Mouse (Mus musculus) hindbrain, embryonic 11.5 days (tissue): ENCODE results near the gene Cdh13. TPM values are rescaled to one million over a fixed set of nuclear protein-coding genes. Genes with fewer than 3 reads are reported as not detected.
A peak's percentile ranks its signal among the peaks of the same experiment; 100 is the strongest.

Source experiments
- ATAC-seq: fragments of 200-750 bp; cut with Nextera tagmentation; 2 replicates; pipeline ENCODE4 v1.8.0; 2017; ENCODE audit warnings: mild to moderate bottlenecking, moderate TSS enrichment, moderate library complexity; ENCODE audit not compliant: low FRiP score
- DNase-seq: peaks from one replicate; pipeline ENCODE4 v3.0.0-alpha.2; 2015; ENCODE audit warnings: low spot score
- H3K27ac ChIP-seq: fragments of 300-500 bp; sonication (generic); 2 replicates; pipeline ENCODE4 v1.5.1; 2014; ENCODE audit warnings: mild to moderate bottlenecking, low read depth, low read length
- H3K27me3 ChIP-seq: fragments of 300-500 bp; sonication (generic); 2 replicates; pipeline ENCODE4 v1.6.1; 2014; ENCODE audit warnings: mild to moderate bottlenecking, low read length, moderate library complexity, mixed read lengths; ENCODE audit not compliant: control insufficient read depth, insufficient read depth
- H3K36me3 ChIP-seq: fragments of 300-500 bp; sonication (generic); 2 replicates; pipeline ENCODE4 v1.6.1; 2014; ENCODE audit warnings: mild to moderate bottlenecking, low read length, moderate library complexity, mixed read lengths; ENCODE audit not compliant: control insufficient read depth, insufficient read depth
- H3K4me1 ChIP-seq: fragments of 300-500 bp; sonication (generic); replicated peaks from 2 replicates; pipeline ENCODE4 v1.6.1; 2014; ENCODE audit warnings: low read length, mixed read lengths; ENCODE audit not compliant: control insufficient read depth, insufficient read depth
- H3K4me2 ChIP-seq: fragments of 300-500 bp; sonication (generic); replicated peaks from 2 replicates; pipeline ENCODE4 v1.6.1; 2014; ENCODE audit warnings: mild to moderate bottlenecking, low read depth, low read length
- H3K4me3 ChIP-seq: fragments of 300-500 bp; sonication (generic); 2 replicates; pipeline ENCODE4 v1.5.1; 2014; ENCODE audit warnings: low read depth, low read length
- H3K9ac ChIP-seq: fragments of 300-500 bp; sonication (generic); 2 replicates; pipeline ENCODE4 v1.6.1; 2014; ENCODE audit warnings: low read depth, low read length
- H3K9me3 ChIP-seq: fragments of 300-500 bp; sonication (generic); 2 replicates; pipeline ENCODE4 v1.6.1; 2016; ENCODE audit warnings: low read length; ENCODE audit not compliant: control insufficient read depth
- WGBS: fragments of 180-500 bp; shearing (Covaris S2); extraction: QIAGEN DNeasy Blood & Tissue Kit; methylation state at CpG from one replicate; pipeline ENCODE4 v1.1.7; 2014; 5-methylcytosine and 5-hydroxymethylcytosine counted together
- polyA plus RNA-seq: library from polyadenylated mRNA; unstranded; fragments of >200 nt; fragmentation: Nextera tagmentation; extraction: Ambion mirVana; gene quantifications from 2 replicates; pipeline ENCODE4 v1.2.1, GENCODE M21; 2014

Gene Cdh13
- polyA plus RNA-seq, 1 experiment from 2014 or later = 14.6 TPM

DNA sequence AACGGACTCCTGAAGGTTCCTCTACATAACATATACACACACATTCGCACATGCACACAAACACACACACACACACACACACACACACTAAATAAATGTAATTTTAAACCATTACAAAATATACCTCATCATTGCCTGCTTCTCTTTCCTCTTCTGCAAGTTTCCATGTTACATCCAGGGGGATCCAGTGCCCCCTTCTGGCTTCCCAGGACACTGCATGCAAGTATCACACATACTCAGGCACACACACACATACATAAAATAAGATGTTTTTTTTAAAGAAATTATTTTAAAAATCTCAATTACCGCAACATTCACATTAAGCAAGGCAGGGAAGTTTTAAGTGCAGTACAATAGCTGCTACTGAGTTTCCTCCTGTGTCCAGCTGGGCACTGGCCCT lies 970.8 kb downstream of the Cdh13 start:
- no peaks in the 10 kb centered on the region for H3K9me3 ChIP-seq
- H3K9ac ChIP-seq = no peak overlapping the region
- H3K4me1 ChIP-seq = no peaks in the 10 kb centered on the region
- H3K27ac ChIP-seq = no peak overlapping the region
- H3K4me2 ChIP-seq = no peak overlapping the region
- DNase-seq (no peak), ATAC-seq (no peak)
- H3K27me3 ChIP-seq = no peaks in the 10 kb centered on the region
- H3K36me3 ChIP-seq = no peaks in the 10 kb centered on the region
- 98% methylated on average over 3 of the region's 3 CpGs for WGBS
- no peak overlapping the region for H3K4me3 ChIP-seq

DNA sequence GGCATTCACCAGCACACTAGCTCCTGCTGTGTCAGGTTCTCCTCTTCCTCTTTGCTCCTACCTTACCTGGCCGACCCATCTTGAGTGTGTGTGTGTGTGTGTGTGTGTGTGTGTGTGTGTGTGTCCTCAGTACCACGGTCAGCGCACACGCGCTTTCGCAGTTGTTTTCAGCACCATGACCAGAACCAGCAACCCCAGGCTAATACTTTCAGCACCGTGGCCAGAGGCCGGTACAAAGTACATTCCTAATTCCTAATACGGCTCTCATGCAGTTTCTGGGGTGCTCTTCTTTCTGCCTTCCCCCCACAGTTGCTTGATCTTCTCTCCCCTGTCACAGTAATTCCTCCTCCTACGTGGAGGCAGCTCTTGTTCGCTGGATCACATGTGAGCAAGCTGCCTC lies 975.1 kb downstream of the Cdh13 start:
- Histone ChIP-seq H3K36me3 (no peaks in the 10 kb centered on the region), H3K4me1 (no peaks in the 10 kb centered on the region), H3K9ac (no peak overlapping the region), H3K9me3 (no peaks in the 10 kb centered on the region), H3K27ac (no peak overlapping the region), H3K27me3 (no peaks in the 10 kb centered on the region), H3K4me2 (no peak overlapping the region), H3K4me3 (no peak overlapping the region)
- 40% methylated on average over 11 of the region's 11 CpGs for WGBS
- ATAC-seq (no peak), DNase-seq (peak; percentile 39)

DNA sequence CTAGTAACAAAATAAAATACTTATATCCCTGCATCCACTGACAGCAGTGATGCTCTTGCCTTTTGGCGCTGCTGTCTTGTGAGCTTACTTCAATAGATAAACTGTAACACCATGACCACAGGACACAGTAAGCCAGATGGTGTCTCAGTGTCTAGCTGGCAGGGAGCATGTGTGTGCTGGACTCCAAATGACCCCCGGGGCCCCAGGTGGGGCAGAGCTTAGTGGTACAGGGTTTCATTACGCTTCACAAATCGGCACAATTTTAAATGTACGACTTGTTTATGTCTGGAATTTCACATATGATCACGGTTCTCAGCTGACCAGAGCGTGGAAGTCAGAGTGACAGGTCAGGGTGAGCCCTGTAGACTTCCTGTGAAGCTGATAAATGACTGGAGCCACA lies 980.2 kb downstream of the Cdh13 start:
- WGBS = 74% methylated on average over 7 of the region's 7 CpGs
- DNase-seq (peak; percentile 12), ATAC-seq (no peak)
- no peak overlapping the region for H3K27ac ChIP-seq
- H3K36me3 ChIP-seq = no peaks in the 10 kb centered on the region
- no peaks in the 10 kb centered on the region for H3K9me3 ChIP-seq
- no peak overlapping the region for H3K4me3 ChIP-seq
- H3K4me2 ChIP-seq = no peak overlapping the region
- no peaks in the 10 kb centered on the region for H3K4me1 ChIP-seq
- no peak overlapping the region for H3K9ac ChIP-seq
- no peaks in the 10 kb centered on the region for H3K27me3 ChIP-seq

DNA sequence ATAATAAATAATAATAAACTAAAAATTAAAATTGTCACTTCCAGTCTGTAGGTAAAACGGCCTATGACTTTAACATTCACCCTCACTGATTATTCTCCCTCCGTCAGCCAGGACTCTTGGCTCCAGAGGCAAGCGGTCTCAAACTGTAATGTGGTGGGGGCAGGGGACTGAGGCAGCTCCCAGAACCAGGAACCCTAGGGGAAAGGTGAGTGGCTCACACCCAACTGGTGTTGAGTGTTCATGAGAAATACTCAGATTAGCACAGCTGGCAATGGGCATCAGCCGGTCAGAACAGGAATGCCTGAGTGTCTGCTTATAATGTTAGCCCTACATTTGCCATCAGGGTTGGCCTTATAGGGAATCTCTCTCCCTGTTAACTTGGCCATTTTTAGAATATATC lies 982.8 kb downstream of the Cdh13 start:
- H3K9me3 ChIP-seq = no peaks in the 10 kb centered on the region
- no peak overlapping the region for H3K27ac ChIP-seq
- H3K27me3 ChIP-seq = no peaks in the 10 kb centered on the region
- ATAC-seq = no peak
- H3K9ac ChIP-seq = no peak overlapping the region
- H3K4me1 ChIP-seq = no peaks in the 10 kb centered on the region
- H3K4me2 ChIP-seq = no peak overlapping the region
- WGBS = 89% methylated on average over 4 of the region's 4 CpGs
- no peak for DNase-seq
- H3K36me3 ChIP-seq = no peaks in the 10 kb centered on the region
- no peak overlapping the region for H3K4me3 ChIP-seq

DNA sequence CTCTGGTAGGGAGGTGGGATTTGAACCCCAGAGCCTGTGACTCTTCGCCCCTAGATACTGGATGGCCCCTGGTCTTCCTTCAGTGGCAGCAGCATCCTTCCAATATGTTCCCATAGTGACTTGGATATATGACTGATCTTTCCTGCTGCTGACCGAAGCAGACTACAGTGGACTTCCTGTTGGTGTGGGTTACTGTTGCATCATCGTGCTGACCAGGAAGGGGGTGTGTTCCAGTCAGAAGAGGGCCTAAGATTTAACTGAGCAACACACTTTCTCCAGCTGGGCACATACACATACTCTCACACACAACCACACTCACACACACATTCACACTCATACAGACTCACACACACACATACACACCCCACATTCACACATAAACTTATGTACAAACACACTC lies 986.0 kb downstream of the Cdh13 start:
- no peak overlapping the region for H3K4me2 ChIP-seq
- no peaks in the 10 kb centered on the region for H3K36me3 ChIP-seq
- H3K4me1 ChIP-seq = no peaks in the 10 kb centered on the region
- H3K9me3 ChIP-seq = no peaks in the 10 kb centered on the region
- 81% methylated on average over 3 of the region's 3 CpGs for WGBS
- H3K27me3 ChIP-seq = no peaks in the 10 kb centered on the region
- no peak overlapping the region for H3K27ac ChIP-seq
- H3K9ac ChIP-seq = no peak overlapping the region
- ATAC-seq (no peak), DNase-seq (no peak)
- no peak overlapping the region for H3K4me3 ChIP-seq

DNA sequence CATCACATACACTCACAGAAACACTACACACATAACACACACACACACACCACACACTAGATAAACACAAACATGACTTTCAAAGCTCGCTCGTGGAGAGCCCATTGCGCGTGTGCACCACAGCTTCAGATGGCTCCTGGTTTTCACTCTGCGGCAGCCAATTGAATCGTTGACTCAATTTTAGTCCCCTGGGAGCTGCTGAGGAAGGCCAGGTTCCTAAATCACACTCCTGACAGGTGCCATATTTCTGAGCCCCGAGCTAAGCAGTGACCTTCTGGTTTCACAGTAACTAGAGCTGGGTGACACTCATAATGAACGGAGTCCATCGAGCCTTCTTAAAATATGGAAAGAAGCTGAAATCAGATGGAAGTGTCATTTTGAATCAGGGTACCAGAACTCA lies 986.8 kb downstream of the Cdh13 start:
- H3K36me3 ChIP-seq = no peaks in the 10 kb centered on the region
- no peak overlapping the region for H3K9ac ChIP-seq
- DNase-seq = no peak
- no peak overlapping the region for H3K4me2 ChIP-seq
- H3K4me3 ChIP-seq = no peak overlapping the region
- H3K9me3 ChIP-seq = no peaks in the 10 kb centered on the region
- ATAC-seq = no peak
- no peaks in the 10 kb centered on the region for H3K27me3 ChIP-seq
- H3K27ac ChIP-seq = no peak overlapping the region
- WGBS = 87% methylated on average over 9 of the region's 9 CpGs
- H3K4me1 ChIP-seq = no peaks in the 10 kb centered on the region

DNA sequence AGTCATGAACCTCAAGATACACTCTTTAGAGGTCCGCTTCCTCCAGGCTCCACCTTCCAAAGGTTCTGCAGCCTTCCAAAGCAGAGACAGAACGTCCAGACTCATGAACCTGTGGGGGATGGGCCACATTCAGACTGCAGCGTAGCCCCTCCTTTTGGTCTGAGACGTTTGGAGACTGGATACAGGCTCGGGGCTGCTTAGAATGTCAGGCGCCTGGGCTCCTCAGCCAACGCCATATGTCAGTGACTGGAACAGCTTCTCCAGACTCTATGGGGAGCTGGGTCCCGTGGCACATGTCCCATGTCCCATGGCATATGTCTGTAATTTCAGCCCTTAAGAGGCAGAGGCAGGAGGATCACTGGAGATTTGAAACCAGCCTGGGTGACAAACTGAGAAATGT lies 989.4 kb downstream of the Cdh13 start:
- H3K4me1 ChIP-seq = no peaks in the 10 kb centered on the region
- no peak overlapping the region for H3K4me3 ChIP-seq
- no peak overlapping the region for H3K27ac ChIP-seq
- no peaks in the 10 kb centered on the region for H3K36me3 ChIP-seq
- 78% methylated on average over 8 of the region's 8 CpGs for WGBS
- no peak overlapping the region for H3K4me2 ChIP-seq
- H3K9ac ChIP-seq = no peak overlapping the region
- H3K27me3 ChIP-seq = no peaks in the 10 kb centered on the region
- DNase-seq = no peak
- H3K9me3 ChIP-seq = no peaks in the 10 kb centered on the region
- no peak for ATAC-seq

DNA sequence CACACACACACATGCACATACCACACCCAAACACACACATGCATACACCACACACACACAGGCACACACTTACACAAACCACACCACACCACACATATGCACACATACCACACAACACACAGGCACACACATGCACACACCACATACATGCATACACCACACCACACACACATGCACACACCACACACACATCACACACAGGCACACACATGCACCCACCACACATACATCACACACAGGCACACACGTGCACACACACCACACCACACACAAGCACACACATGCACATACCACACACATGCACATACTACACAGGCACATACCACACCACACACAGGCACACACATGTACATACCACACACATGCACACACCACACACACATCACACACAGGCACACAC lies 991.9 kb downstream of the Cdh13 start:
- Histone ChIP-seq H3K4me3 (no peak overlapping the region), H3K27ac (no peak overlapping the region), H3K36me3 (no peaks in the 10 kb centered on the region), H3K9me3 (no peaks in the 10 kb centered on the region), H3K27me3 (no peaks in the 10 kb centered on the region), H3K4me1 (no peaks in the 10 kb centered on the region), H3K4me2 (no peak overlapping the region), H3K9ac (no peak overlapping the region)
- ATAC-seq (no peak), DNase-seq (no peak)
- 88% methylated on average over 1 of the region's 1 CpGs for WGBS

DNA sequence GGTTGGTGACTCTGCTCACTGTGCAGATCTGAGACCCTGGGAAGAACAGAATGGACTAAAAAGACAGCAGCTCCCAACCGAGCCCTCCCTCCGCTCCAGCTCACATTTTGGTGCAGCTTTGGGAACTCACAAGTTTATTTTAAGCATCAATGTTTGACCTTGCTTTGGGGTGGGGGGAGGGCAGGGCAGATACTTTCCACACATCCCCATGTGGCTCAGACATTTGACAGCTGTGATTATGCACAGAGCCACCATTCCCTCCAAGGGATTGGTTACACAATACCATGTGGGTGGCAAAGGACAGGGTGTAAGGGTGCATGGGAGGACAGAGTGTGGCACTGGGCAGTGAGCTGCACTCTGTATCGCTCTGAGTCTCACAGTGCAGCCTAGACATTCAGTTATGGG lies 993.5 kb downstream of the Cdh13 start:
- Histone ChIP-seq H3K27ac (no peak overlapping the region), H3K27me3 (no peaks in the 10 kb centered on the region), H3K4me2 (no peak overlapping the region), H3K4me1 (no peaks in the 10 kb centered on the region), H3K4me3 (no peak overlapping the region), H3K9ac (no peak overlapping the region), H3K36me3 (no peaks in the 10 kb centered on the region), H3K9me3 (no peaks in the 10 kb centered on the region)
- DNase-seq = no peak
- ATAC-seq = no peak
- 75% methylated on average over 3 of the region's 3 CpGs for WGBS
